Mouse (Mus musculus): ENCODE results near the gene Rps6ka3.

DNA sequence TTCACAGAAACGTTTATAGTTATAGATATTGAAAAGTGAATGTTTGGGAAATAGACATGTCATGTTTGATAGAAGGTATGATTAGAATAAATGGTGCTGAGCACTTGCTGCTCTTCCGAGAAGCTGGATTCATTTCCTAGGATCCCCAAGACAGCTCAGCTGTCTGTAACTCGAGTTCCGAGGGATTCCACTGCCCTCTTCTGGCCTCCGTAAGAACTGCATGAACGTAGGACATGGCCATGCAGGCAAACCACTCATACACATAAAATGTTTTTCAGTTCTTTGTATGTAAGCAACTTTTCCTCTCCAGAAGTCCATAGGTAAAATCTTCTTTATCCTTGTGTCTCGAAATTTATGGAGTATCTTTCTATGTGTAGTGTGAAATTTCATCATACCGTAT is 111.2 kb downstream of the Rps6ka3 start:
- TF ChIP-seq CTCF (IDR thresholded peaks at IDR 0.05; ENCODE audit: insufficient read depth, low read depth, low read length) = no peak
- TF ChIP-seq POLR2A (IDR thresholded peaks at IDR 0.05; ENCODE audit: insufficient read depth, low read depth, low read length) = no peak
